Mouse (Mus musculus): Measurements from ENCODE around the gene Tpk1. TPM values are rescaled to one million over a fixed set of nuclear protein-coding genes. Genes with fewer than 3 reads are reported as not detected.

Gene Tpk1
- polyA plus RNA-seq, 1 experiment = 5.9 TPM

DNA sequence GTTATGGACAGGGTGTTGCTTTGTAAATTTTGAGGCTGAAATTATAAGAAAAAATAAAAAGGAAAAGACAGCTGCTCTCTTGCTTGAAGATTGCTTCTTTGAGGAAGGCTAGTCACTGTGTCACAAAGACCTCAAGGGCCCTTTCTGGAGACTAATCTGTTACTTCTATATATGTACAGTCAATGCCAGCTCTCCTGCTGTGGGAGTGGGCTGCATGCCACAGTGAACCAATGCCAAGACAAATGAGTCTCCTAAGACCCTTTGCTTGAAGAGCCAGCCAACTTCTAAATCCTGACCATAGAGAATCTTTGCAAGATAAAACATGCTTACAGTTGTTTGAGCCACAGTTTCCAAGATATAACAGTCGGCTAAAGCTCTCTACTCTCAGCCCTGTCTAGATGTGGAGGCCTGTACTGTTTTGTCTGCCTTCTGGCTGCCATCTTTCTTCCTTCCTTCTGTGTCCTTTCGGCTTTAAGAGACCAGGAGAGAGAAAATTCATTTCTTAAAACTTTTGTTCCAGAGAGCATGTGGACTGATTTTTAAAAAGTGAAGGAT is 230.0 kb downstream of the Tpk1 start:
- DNase-seq (ENCODE audit: low read depth) = no peak

DNA sequence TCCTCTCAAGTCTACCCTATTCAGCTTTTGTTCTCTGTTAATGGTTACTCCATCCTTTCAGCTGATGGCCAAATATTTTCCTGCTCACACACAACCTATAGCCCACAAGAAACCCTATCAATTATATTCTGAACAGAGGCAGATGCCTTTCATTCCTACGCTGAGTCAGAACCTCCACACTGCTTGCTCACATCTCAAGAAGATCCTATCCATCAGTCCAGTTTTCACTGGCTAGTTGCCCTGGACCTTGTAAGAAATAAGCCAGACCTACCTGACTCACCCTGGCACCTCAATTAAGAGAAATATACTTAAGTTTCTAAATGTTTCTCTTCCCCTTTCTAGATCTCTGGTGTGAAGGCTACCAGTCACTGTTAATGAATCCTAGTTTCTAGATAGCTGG is 231.7 kb downstream of the Tpk1 start:
- DNase-seq (ENCODE audit: low read depth) = no peak

DNA sequence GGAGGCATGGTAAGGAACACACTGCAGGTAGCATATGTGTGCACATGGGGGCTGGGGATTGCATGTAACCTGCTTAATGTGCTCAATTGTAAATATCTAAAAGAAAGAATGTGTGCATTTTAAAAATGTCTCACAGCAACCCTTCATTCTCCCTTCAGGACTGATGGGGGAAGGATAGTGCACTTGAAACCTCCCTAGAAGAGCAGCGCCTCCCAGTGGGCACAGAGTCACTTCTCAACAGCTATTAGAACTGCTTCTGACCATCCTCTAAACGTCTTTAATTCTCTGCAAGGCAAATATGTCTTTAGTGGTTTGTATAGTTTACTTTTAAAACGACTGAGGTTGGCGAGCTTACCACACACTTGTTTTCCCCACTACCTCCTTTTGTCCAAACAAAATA is 241.1 kb downstream of the Tpk1 start:
- no peak for DNase-seq (ENCODE audit: low read depth)

DNA sequence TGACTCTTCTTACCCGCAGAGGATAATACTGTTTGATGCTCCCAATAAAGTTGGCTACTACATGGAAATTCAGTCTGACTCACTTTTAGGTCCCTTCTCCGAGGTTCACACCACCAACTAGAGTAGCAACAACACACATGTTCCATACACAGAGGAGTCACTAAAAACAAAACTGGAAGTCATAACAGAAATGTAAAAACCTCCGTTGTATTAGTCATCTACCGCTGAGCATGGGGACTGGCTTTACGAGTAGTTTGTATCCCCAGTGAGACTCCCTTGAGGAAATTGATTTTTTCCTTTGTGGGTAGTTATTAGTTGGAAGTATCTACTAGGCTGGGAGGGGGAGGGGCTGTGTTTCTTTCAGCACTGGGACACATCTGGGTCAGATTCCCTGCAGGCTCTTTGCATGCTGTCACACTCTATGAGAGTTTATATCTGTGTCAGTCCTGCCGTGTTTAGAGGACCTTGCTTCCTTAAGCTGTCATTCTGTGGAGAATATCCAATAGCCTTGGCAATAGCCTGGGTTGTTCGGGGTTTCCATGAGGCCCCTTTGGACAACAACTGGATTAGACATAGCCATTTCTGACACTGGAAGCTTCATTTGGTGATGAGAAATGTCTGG is 245.6 kb downstream of the Tpk1 start:
- DNase-seq (ENCODE audit: low read depth) = no peak

DNA sequence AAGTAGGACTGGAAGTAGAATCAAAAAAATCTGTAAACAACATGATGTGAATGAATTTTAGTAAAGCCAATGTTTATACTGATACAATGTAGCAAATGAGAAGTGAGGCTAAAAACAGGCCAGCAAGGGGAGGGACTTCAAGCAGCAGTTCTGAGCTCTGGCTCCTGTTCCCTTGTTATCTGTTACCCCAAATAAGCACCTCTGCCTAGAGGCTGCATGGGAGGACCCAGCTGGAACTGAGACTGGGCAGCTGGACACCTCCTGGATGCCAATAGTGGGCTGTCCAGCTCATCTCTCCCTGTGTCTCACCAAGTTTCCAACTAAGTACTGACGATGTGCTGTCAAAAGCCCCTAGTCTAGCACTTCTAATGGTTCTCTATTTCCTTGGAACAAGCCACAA is 257.1 kb downstream of the Tpk1 start:
- DNase-seq (ENCODE audit: low read depth) = no peak

DNA sequence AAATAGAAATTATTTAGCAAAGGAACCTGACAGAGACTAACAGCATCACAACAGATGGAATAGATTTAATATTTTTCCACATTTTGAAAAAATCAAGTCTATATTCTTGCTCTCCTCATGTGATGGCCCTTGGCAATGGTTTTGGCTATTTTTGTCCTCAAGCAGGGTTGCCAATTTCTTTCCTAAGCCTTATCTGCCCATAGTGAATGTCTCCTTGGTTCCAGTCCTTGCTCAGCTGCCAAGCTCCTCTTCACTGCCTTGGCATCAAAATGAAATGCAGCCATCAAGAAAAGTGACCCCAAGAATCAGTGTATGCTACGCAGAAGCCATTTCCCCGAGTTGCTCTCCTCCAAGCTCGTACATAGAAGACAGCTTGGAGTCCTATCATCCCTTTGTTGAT is 263.0 kb downstream of the Tpk1 start:
- no peak for DNase-seq (ENCODE audit: low read depth)

DNA sequence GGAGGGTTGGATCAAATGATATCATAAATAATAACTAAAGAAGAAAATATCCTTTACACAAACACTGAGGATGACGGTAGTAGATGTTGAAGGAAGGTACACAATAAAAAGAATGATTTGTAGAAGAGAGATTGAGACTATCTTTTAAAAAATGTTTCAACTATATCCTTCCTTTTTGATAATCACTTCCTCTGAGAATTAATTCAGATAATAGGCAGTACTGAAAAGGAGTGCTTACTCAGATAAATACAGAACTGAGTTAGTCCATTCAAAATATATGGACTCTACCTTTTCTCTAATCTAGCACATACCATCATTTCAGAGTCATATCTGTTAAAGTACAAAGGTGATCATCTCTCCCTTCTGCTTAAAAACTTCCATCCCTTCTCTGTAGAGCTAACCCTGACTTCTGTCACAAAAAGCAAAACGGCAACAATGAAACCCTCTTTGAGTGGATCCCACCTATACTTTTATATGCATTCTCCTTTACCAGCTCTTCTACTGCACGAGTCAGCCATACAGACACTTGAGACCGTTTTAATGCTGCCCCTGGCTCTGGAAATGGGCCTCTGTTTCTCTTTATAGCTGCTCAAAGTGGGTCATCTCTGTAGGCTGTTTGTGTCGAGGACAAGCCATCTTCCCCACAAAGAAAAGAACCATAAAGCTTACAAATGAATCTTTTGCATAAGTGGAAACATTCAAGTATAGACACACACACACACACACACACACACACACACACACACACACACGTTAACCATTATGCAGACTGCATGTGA is 263.7 kb downstream of the Tpk1 start:
- DNase-seq (ENCODE audit: low read depth) = no peak

DNA sequence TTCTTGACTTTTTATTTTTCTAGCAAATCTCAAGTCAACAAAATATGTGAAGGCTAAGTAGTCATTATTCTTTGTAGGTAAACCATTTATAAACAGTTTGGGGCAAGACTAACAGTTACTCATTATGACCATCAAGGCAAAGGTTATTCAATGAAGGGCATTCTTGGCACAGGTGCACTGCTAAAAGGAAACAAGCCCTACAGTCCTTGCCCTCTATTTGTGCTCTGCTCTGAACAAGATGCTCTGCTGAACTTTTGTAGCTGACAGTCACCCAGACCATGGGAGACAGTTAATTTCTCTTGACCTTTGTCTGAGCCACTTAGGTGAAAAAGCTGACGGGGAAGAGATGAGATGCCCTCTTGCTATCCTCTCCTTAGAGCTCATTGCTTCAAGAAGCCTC is 269.7 kb downstream of the Tpk1 start:
- no peak for DNase-seq (ENCODE audit: low read depth)

DNA sequence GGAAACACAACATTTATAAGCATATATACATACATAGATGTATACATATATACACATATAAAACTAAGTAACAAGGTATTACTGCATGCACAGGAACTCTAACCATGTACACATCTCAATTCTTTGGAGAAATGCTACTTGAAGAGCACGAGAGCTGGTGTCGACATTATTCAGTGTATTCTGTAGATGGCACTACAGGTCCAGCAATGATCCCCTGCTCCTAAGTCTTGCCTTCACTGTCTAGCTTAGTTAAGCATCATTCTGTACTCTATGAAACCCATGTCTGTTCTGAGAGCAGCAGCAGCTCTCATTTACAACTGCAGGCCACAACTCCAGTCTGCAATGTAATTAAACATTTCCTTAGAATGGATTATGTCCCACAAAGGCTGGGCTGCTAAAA is 270.5 kb downstream of the Tpk1 start:
- no peak for DNase-seq (ENCODE audit: low read depth)

DNA sequence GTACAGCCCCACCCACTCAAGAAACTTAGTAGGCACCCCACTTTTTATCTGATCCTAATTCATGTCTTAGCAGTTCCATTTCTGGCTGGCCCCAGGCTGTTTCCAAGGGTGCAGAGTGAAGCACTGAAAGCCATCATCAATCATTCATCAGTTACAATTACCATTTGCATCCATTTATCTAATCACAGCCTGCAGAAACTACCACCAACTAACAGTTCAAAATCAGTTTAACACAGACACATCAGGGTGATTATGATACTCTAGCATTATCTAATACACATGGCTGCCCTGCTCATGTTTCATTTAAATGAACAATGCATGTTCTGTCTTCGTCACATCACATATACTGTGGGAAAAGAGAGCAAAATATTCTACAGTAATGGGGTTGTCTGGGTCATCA is 274.7 kb downstream of the Tpk1 start:
- DNase-seq (ENCODE audit: low read depth) = no peak

DNA sequence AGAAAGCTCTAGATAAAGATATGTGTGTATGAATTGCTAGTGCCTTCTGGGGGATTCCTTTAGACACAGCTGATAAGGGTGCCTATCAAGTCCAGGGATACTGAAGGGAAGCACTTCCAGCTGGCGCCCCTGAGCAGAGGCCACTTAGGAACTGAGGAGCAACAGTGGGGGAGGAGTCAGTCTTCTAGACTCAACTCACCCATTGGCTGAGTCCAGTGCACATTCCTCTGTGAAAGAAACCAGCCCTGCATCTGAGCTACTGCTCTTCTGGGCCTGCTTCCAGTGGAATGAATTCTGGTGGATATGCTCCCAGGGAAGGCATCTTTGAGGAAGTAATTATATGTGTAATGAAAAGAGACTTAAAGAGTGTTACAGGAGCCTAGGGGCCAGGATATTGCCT is 278.8 kb downstream of the Tpk1 start:
- no peak for DNase-seq (ENCODE audit: low read depth)

DNA sequence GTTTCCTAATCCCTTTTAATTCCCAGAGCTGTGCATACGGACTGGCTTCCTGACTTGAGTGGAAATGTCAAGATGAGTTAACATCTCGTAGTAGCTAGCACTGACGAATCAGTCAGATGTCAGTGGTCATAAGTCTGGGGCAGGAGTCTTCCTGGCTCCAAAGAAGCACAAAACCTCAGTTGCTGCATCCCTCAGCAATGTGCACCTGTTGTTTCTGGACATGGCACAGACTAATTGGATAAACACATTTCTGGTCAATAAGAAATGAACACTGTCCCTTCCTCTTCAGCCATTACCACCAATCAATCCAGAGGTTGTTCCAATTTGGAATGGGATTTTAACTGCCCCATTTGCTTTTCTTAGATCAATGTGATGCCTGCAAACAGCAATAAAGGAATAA is 281.2 kb downstream of the Tpk1 start:
- DNase-seq (ENCODE audit: low read depth) = no peak

DNA sequence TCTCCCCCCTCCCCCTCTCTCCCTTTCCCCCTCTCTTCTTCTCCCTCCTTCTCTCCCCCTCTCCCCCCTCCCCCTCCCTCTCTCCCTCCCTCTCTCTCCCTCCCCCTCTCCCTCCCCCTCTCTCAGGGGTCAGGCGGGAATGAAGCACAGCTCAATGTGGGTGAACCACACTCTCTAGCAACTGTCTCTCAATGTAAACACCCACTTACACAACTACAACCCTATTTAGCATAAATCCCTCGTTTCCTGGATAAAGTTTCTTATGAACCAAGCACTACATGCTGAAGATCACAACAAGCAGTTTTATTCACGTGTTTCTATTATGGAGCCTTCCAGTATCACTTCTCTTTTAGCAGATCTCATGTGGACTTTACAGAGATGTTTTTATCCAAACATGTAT is 281.8 kb downstream of the Tpk1 start:
- DNase-seq (ENCODE audit: low read depth) = no peak

DNA sequence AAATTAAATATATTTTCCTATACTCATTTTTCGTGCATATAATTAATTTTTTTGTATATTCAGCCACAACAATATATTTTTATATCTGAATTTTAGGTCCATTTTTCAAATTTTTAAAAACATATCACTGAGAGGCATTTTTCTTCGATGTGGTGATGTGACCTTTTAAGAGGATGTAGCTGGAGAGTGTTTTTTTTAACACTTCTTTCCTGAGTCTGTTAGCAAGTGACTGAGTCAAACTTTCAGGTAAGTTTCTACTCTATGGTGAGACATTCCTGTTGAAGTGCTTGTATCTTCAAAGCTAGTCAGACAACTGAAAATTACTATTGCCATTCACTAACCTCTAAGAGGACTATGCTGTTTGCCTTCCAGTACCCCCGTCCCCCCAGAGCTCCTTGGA is 283.3 kb downstream of the Tpk1 start:
- no peak for DNase-seq (ENCODE audit: low read depth)

DNA sequence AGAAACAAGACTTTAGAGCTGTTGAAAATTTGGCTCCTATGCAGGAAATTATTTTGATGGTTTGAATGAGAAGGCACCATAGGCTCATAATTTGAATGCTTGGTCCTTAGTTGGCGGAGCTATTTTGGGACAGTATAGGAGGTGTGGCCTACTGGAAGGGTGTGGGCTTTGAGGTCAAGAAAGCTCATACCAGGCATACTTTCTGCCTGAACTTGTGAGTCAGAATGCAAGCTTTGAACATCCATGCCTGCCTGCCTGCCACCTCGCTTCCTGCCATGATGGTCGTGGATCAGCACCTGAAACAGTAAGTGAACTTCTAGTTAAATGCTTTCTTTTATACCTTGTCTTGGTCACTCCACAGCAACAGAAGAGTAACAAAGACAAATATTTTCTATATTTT is 283.8 kb downstream of the Tpk1 start:
- DNase-seq (ENCODE audit: low read depth) = no peak

DNA sequence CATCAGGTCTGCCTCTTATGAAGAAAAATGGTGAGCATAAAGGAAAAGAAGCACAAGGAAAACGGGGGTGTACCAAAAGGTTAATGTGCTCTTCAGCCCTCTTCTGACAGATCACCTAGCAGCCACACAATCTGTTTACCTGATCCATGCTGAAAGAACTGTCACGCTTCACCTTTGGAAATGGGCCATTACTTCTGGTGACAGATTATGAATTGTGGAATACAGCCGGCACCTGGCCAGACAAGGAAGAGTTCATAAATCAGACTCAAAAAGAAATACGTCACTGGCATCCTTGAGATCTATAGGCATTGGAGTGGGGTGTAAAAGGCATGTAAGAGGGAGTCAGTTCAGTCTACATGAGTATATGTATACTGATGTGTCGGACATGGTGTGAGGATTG is 292.9 kb downstream of the Tpk1 start:
- no peak for DNase-seq (ENCODE audit: low read depth)

DNA sequence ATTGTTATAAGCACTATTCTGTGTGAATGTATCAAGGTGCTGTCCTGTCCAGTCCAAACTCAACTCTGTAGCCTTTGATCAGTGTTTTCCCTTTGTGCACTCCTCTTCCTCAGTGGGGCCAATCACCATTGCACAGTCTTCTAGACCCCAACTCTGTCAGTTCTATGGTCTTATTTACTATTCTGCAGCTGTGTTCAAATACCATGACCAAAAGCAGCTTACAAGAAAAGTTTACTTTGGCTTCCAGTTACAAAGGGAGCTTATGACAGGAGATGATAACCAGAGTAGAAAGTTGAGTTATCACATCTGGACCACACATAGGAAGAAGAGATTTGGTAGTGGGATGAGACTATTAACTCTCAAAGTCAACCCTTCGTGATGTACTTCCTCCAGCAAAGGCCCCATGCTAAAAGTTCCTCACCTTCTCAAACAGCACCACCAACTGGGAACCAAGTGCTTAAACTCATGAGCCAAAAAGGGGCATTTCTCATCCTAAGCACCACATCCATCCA is 298.6 kb downstream of the Tpk1 start:
- no peak for DNase-seq (ENCODE audit: low read depth)

DNA sequence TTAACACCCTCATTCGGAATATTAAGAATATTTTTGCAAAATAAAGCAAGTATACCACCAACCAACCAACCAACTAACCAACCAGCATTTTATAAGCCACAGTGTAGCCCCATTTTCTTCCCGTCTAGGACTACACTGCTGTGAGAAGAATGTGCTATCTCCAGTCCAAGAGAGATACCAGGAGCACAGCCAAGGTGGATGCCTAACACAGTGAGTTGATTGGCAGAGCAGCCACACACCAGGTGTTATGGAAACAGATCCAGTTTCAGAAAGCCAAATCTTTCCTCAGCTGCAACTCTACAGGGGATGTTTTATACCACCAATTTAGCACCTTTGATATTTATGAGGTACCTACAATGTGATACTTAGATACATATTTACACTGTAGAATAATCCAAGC is 299.1 kb downstream of the Tpk1 start:
- DNase-seq (ENCODE audit: low read depth) = no peak

DNA sequence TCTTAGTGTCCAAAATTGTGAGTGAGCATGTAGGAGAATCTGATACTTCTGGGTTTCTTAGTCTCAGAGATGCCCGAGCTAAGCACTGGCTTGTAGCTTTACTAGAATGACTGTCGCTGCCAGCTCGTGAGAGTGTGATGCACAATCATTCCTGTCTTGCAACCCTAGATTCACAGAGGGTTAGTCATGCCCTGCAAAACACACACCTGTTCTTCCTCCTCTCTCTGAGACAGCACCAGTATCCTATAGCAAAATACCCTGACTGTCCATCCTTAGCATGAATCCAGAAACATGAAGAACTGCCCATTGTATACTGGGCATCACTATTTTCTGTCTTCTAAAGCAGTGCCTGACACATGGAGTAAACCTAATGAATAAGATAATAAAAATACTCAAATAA is 302.2 kb downstream of the Tpk1 start:
- DNase-seq (ENCODE audit: low read depth) = no peak

DNA sequence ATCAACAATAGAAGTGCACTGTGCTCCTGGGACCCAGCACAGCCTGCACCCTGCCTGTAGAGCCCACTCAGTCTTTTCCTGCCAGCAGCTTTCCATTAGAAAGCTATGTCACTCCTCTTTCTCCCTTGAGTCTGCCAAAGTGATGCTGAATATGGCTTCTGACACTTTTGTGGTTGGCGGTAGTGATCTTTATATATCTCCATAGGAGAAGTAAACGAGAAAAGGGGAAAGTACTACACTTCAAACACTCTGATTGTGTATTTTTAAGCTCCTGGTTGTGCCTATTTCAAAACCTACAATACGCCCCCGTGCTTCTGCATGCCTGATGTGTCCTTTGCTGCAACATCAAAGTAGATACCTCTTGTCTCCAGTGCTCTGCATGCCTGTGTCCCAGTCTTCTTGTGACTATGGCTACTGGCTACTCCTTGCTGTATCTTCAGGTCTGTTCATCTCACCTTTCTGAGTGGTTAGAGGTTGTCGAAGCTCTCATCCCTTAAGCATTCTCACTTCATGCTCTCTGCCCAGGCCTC is 302.7 kb downstream of the Tpk1 start:
- DNase-seq (ENCODE audit: low read depth) = no peak

DNA sequence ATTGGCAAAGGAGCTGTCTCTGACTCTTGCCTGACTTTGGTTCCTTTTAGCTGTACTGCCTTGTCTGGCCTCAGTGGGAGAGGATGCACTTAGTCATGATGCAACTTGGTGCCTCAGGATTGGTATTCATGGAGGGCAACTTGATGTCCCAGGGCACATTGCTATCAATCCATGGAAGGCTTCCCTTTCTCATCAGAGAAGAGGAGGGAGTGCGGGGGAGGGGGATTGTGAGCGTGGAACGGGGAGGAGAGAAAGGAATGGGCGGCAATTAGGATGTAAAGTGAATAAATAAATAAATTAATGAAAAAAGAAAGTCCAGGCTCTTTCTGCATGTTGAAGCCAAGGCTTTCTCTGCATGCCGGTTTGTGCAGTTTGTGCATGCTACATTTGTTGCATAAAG is 304.8 kb downstream of the Tpk1 start:
- no peak for DNase-seq (ENCODE audit: low read depth)

DNA sequence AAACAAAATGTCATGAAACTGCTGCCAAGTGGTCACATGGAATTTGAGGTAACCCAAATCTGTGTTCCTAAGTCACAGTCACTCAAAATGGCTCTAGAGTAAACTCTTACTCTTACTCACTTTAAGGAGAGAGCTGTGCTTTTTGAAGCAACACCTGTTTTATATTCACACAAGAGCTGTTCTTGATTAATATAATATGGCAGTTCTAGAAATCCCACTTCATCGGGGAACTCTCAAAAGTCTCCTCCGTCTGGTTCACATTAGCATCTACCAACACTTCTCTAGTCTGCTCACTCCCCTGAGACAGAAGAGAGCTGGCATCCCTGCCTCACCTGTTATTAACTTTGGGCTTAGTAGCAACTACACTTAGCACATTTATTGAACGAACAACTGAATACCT is 305.9 kb downstream of the Tpk1 start:
- no peak for DNase-seq (ENCODE audit: low read depth)
